Mouse (Mus musculus) CH12.LX (cell line): ENCODE data around the gene Gpr146. TPM values are rescaled to one million over a fixed set of nuclear protein-coding genes. Genes with fewer than 3 reads are reported as not detected.

Source experiments
- DNase-seq: peaks from one replicate; pipeline ENCODE4 v3.0.0-alpha.2; 2013; ENCODE audit errors: extremely low read depth
- H3K27ac ChIP-seq: 2 replicates; pipeline ENCODE4 v1.5.1; 2012; ENCODE audit warnings: low read depth, mild to moderate bottlenecking, control low read depth, moderate library complexity; ENCODE audit not compliant: insufficient read depth
- H3K27me3 ChIP-seq: replicated peaks from 2 replicates; pipeline ENCODE3; 2012; ENCODE audit warnings: inconsistent platforms
- H3K36me3 ChIP-seq, 2 experiments: replicated peaks in 1 of 2; 2 replicates each; pipeline versions ENCODE3 to v1.6.1; 2012; ENCODE audit warnings: inconsistent platforms in 1 of 2, low read length in 1 of 2, mild to moderate bottlenecking in 1 of 2, mixed read lengths in 1 of 2, moderate library complexity in 1 of 2; ENCODE audit not compliant: control insufficient read depth in 1 of 2, insufficient read depth in 1 of 2
- H3K4me1 ChIP-seq, 2 experiments: 2 replicates each; pipeline ENCODE4 v1.6.1; 2012; ENCODE audit warnings: inconsistent platforms in 1 of 2, moderate library complexity in 1 of 2; ENCODE audit not compliant: insufficient read depth in 2 of 2, control insufficient read depth in 1 of 2
- H3K4me2 ChIP-seq: 2 replicates; pipeline ENCODE4 v1.6.1; 2012; ENCODE audit warnings: low read depth, mild to moderate bottlenecking, control low read depth; ENCODE audit not compliant: poor library complexity, insufficient read depth, severe bottlenecking
- H3K4me3 ChIP-seq, 3 experiments: fragments of 150-350 bp in 1 of 3; sonication (generic) in 1 of 3; replicated peaks in 1 of 3; 2 replicates each; pipeline versions ENCODE3 to v1.5.1; 2011 to 2012; ENCODE audit warnings: low read depth in 2 of 3, low read length in 2 of 3, mild to moderate bottlenecking in 2 of 3, moderate library complexity in 2 of 3, control low read depth in 1 of 3, improper control_type of control experiment in 1 of 3, inconsistent platforms in 1 of 3, mixed read lengths in 1 of 3; ENCODE audit not compliant: poor library complexity in 1 of 3
- H3K79me2 ChIP-seq: replicated peaks from 2 replicates; pipeline ENCODE4 v1.6.1; 2012; ENCODE audit warnings: mild to moderate bottlenecking, moderate library complexity; ENCODE audit not compliant: control insufficient read depth, poor library complexity, insufficient read depth, severe bottlenecking; ENCODE audit errors: extremely low read depth
- H3K9ac ChIP-seq: 2 replicates; pipeline ENCODE4 v1.6.1; 2012; ENCODE audit warnings: low read depth, mild to moderate bottlenecking, control low read depth, moderate library complexity; ENCODE audit not compliant: insufficient read depth
- H3K9me3 ChIP-seq: replicated peaks from 2 replicates; pipeline ENCODE3; 2012; ENCODE audit warnings: low read length, inconsistent platforms, mixed read lengths
- BHLHE40 ChIP-seq: IDR thresholded peaks from 2 replicates; pipeline ENCODE4 v1.6.1; 2011; ENCODE audit warnings: mild to moderate bottlenecking, low read depth, low read length, improper control_type of control experiment
- CHD2 ChIP-seq: IDR thresholded peaks from 2 replicates; pipeline ENCODE4 v1.6.1; 2011; ENCODE audit warnings: low read length, improper control_type of control experiment
- CTCF ChIP-seq, 2 experiments: IDR thresholded peaks in 1 of 2; conservative IDR thresholded peaks in 1 of 2; 2 replicates each; pipeline ENCODE4 v1.5.1; 2011 to 2012; ENCODE audit warnings: low read depth in 2 of 2, low read length in 2 of 2, improper control_type of control experiment in 1 of 2, inconsistent platforms in 1 of 2, mild to moderate bottlenecking in 1 of 2, moderate library complexity in 1 of 2
- E2F4 ChIP-seq: IDR thresholded peaks from 2 replicates; pipeline ENCODE4 v1.6.1; 2011; ENCODE audit warnings: low read depth, low read length, improper control_type of control experiment; ENCODE audit not compliant: insufficient replicate concordance
- ELF1 ChIP-seq: IDR thresholded peaks from 2 replicates; pipeline ENCODE4 v1.6.1; 2014; ENCODE audit warnings: low read depth, mild to moderate bottlenecking, inconsistent platforms, low read length, improper control_type of control experiment
- ETS1 ChIP-seq: conservative IDR thresholded peaks from 2 replicates; pipeline ENCODE4 v1.6.1; 2012; ENCODE audit warnings: low read depth, mild to moderate bottlenecking, inconsistent platforms, low read length, improper control_type of control experiment, moderate library complexity
- HCFC1 ChIP-seq: IDR thresholded peaks from 2 replicates; pipeline ENCODE4 v1.6.1; 2012; ENCODE audit warnings: low read depth, mild to moderate bottlenecking, inconsistent platforms, low read length, improper control_type of control experiment
- JUN ChIP-seq: IDR thresholded peaks from 2 replicates; pipeline ENCODE4 v1.6.1; 2011; ENCODE audit warnings: low read depth, mild to moderate bottlenecking, low read length, improper control_type of control experiment, moderate library complexity; ENCODE audit not compliant: insufficient read depth
- JUND ChIP-seq: conservative IDR thresholded peaks from 2 replicates; pipeline ENCODE4 v1.6.1; 2011; ENCODE audit warnings: low read depth, low read length, improper control_type of control experiment
- KAT2A ChIP-seq: IDR thresholded peaks from 2 replicates; pipeline ENCODE4 v1.6.1; 2012; ENCODE audit warnings: low read length, improper control_type of control experiment, inconsistent platforms; ENCODE audit not compliant: insufficient replicate concordance
- MAFK ChIP-seq: IDR thresholded peaks from 2 replicates; pipeline ENCODE4 v1.6.1; 2011; ENCODE audit warnings: low read length, improper control_type of control experiment; ENCODE audit not compliant: insufficient replicate concordance
- MAX ChIP-seq: IDR thresholded peaks from 2 replicates; pipeline ENCODE4 v1.6.1; 2011; ENCODE audit warnings: low read length, improper control_type of control experiment
- MAZ ChIP-seq: IDR thresholded peaks from 2 replicates; pipeline ENCODE4 v1.6.1; 2012; ENCODE audit warnings: low read depth, mild to moderate bottlenecking, inconsistent platforms, low read length, improper control_type of control experiment, moderate library complexity
- MEF2A ChIP-seq: IDR thresholded peaks from 2 replicates; pipeline ENCODE4 v1.6.1; 2014; ENCODE audit warnings: low read depth, mild to moderate bottlenecking, inconsistent platforms, low read length, improper control_type of control experiment, borderline replicate concordance
- MXI1 ChIP-seq: IDR thresholded peaks from 2 replicates; pipeline ENCODE4 v1.6.1; 2011; ENCODE audit warnings: mild to moderate bottlenecking, low read depth, low read length, improper control_type of control experiment
- MYC ChIP-seq: IDR thresholded peaks from 2 replicates; pipeline ENCODE4 v1.6.1; 2011; ENCODE audit warnings: low read depth, mild to moderate bottlenecking, improper control_type of control experiment, low read length
- NRF1 ChIP-seq: IDR thresholded peaks from 2 replicates; pipeline ENCODE4 v1.6.1; 2014; ENCODE audit warnings: low read depth, mild to moderate bottlenecking, inconsistent platforms, low read length, improper control_type of control experiment, moderate library complexity
- PAX5 ChIP-seq: IDR thresholded peaks from 2 replicates; pipeline ENCODE4 v1.6.1; 2012; ENCODE audit warnings: low read length, inconsistent platforms, mixed read lengths
- POLR2A ChIP-seq: IDR thresholded peaks from 2 replicates; pipeline ENCODE4 v1.6.1; 2011; ENCODE audit warnings: low read depth, mild to moderate bottlenecking, improper control_type of control experiment, low read length
- POLR2AphosphoS2 ChIP-seq: IDR thresholded peaks from 2 replicates; pipeline ENCODE4 v1.6.1; 2011; ENCODE audit warnings: low read depth, low read length, improper control_type of control experiment
- RAD21 ChIP-seq: IDR thresholded peaks from 2 replicates; pipeline ENCODE4 v1.6.1; 2011; ENCODE audit warnings: low read depth, mild to moderate bottlenecking, low read length, improper control_type of control experiment, moderate library complexity
- SMC3 ChIP-seq: IDR thresholded peaks from 2 replicates; pipeline ENCODE4 v1.6.1; 2011; ENCODE audit warnings: low read depth, low read length, improper control_type of control experiment
- TCF12 ChIP-seq: IDR thresholded peaks from 2 replicates; pipeline ENCODE4 v1.6.1; 2014; ENCODE audit warnings: low read depth, mild to moderate bottlenecking, inconsistent platforms, low read length, improper control_type of control experiment
- UBTF ChIP-seq: IDR thresholded peaks from 2 replicates; pipeline ENCODE4 v1.6.1; 2012; ENCODE audit warnings: low read depth, mild to moderate bottlenecking, inconsistent platforms, low read length, improper control_type of control experiment, moderate library complexity
- USF1 ChIP-seq: IDR thresholded peaks from 2 replicates; pipeline ENCODE4 v1.6.1; 2014; ENCODE audit warnings: low read depth, mild to moderate bottlenecking, inconsistent platforms, low read length, improper control_type of control experiment
- ZMIZ1 ChIP-seq: IDR thresholded peaks from 2 replicates; pipeline ENCODE4 v1.6.1; 2012; ENCODE audit warnings: low read depth, mild to moderate bottlenecking, inconsistent platforms, low read length, improper control_type of control experiment
- dilution Hi-C: fragments of 300-500 bp; cut with MboI; formaldehyde crosslinking; loops from 2 replicates; pipeline ENCODE4 v1.14.3; 2020; ENCODE audit warnings: low sequenced_read_pairs; ENCODE audit not compliant: extremely low pct_unique_long_range_greater_than_20kb, extremely low pct_ligation_motif_present
- in situ Hi-C: fragments of 300-500 bp; cut with MboI; formaldehyde crosslinking; loops from 3 replicates; pipeline ENCODE4 v1.14.3; 2019; ENCODE audit warnings: low sequenced_read_pairs, low pct_ligation_motif_present, low pct_unique_long_range_greater_than_20kb, mixed read lengths
- polyA plus RNA-seq: library from polyadenylated mRNA; unstranded; fragments of >175 nt; gene quantifications from 2 replicates; pipeline ENCODE4 v1.2.1, GENCODE M21; 2012; ENCODE audit warnings: low read depth; ENCODE audit not compliant: insufficient read length
- total RNA-seq, 2 experiments: library from RNA; depleted of rRNA; stranded (reverse); fragments of 300-350 nt in 1 of 2; fragments of >200 nt in 1 of 2; gene quantifications; 2 replicates each; pipeline ENCODE4 v1.2.3; 2012 to 2014

Gene Gpr146
- total and polyA plus RNA-seq, 3 experiments, result 0.13 TPM; not detected in 2

DNA sequence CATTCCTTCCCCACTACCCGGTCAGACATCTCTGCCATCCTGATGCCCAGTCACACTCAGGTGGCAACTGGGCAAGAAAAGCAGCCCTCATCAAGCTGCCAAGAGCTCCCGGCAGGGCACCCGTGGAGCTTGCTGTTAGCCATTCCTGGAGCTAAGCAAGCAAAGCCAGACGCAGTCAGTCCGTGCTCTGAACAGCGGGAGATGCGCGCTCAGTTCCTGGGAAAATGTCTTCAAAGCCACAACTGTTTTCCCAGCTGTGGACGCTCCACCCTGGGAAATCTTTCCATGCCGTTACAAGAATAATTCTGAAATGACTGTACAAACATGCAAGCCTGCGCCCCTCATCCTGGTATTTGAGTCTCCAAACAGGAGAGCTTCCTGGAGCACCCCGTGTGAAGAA, 64.9 kb downstream of the Gpr146 start:
- in situ Hi-C loops (no loop called here), dilution Hi-C loops (no loop called here)
- H3K4me2 ChIP-seq, result no peak overlapping the region
- H3K27ac ChIP-seq, result no peak overlapping the region
- TF ChIP-seq HCFC1 (no peak), JUN (no peak), RAD21 (no peak), TCF12 (no peak), MYC (no peak), ELF1 (no peak), MAFK (no peak), ZMIZ1 (no peak), UBTF (no peak), MAZ (no peak), SMC3 (no peak), E2F4 (no peak), POLR2A (no peak), BHLHE40 (no peak), NRF1 (no peak), CTCF (conservative IDR thresholded peaks at IDR 0.05 in 1 of 2, IDR thresholded peaks at IDR 0.05 in 1 of 2; ENCODE audit: low read depth in 2 of 2, low read length in 2 of 2) (no peak), KAT2A (no peak)
- TF ChIP-seq, all 38 proteins: peak for 0
- H3K9ac ChIP-seq, result no peak overlapping the region
- no peaks in the 10 kb centered on the region for H3K4me1 ChIP-seq
- peaks cover 0 to 72% of the 10 kb centered on the region in 2 experiments for H3K36me3 ChIP-seq
- H3K27me3 ChIP-seq, result no peaks in the 10 kb centered on the region
- H3K4me3 ChIP-seq, result no peak overlapping the region
- DNase-seq, result no peak
- no peaks in the 10 kb centered on the region for H3K79me2 ChIP-seq
- no peaks in the 10 kb centered on the region for H3K9me3 ChIP-seq

DNA sequence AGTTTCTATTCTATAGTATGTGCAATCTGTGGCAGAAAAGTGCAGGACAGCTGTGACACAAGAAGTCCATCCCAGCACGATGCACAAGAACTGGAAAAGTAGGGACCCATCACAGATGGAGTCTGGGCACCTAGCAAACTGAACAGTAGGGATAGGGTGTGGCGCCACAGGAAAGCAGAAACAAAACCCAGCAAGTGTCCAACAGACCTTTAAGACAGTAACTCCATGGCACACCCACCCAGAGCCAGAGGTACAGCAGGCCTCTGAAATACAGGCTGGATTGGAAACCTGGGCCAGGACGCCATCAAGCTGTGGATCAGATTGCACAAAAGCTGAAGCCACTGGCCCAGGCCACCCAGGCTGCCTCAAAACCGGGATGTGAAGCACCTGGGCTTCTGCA, 65.5 kb downstream of the Gpr146 start:
- TF ChIP-seq MEF2A, result no peak
- no peak for TF ChIP-seq E2F4
- TF ChIP-seq PAX5, result no peak
- no peak for TF ChIP-seq TCF12
- TF ChIP-seq MYC, result no peak
- TF ChIP-seq ZMIZ1, result no peak
- TF ChIP-seq ETS1, result no peak
- TF ChIP-seq JUND, result no peak
- TF ChIP-seq MAX, result no peak
- no peak for TF ChIP-seq USF1
- TF ChIP-seq POLR2AphosphoS2, result no peak
- TF ChIP-seq CTCF (conservative IDR thresholded peaks at IDR 0.05 in 1 of 2, IDR thresholded peaks at IDR 0.05 in 1 of 2; ENCODE audit: low read depth in 2 of 2, low read length in 2 of 2), result no peak
- TF ChIP-seq UBTF, result no peak
- TF ChIP-seq MXI1, result no peak
- TF ChIP-seq MAZ, result no peak
- no peak for TF ChIP-seq HCFC1
- TF ChIP-seq CHD2, result no peak
- TF ChIP-seq, all 38 proteins: peak for 0
- DNase-seq, result no peak
- Histone ChIP-seq H3K27me3 (no peaks in the 10 kb centered on the region), H3K4me2 (no peak overlapping the region), H3K9me3 (no peaks in the 10 kb centered on the region), H3K4me3 (no peak overlapping the region), H3K79me2 (no peaks in the 10 kb centered on the region), H3K27ac (no peak overlapping the region), H3K4me1 (no peaks in the 10 kb centered on the region), H3K36me3 (peaks cover 0 to 71% of the 10 kb centered on the region in 2 experiments), H3K9ac (no peak overlapping the region)
- in situ Hi-C loops (no loop called here), dilution Hi-C loops (no loop called here)
